Mouse (Mus musculus) gastrocnemius, postnatal 36 days (tissue): ENCODE measurements around the gene Fbxl5. TPM values are rescaled to one million over a fixed set of nuclear protein-coding genes. Genes with fewer than 3 reads are reported as not detected.
A peak's percentile ranks its signal among the peaks of the same experiment; 100 is the strongest.

Experiments
- DNase-seq, 2 experiments: peaks; one replicate each; pipeline ENCODE4 v3.0.0; 2022
- intact Hi-C: fragments of 180-260 bp; cut with DNase I; formaldehyde crosslinking; loops from one replicate; pipeline ENCODE4 v1.15.1; 2025
- total RNA-seq, 2 experiments: library from RNA; stranded (reverse); gene quantifications; 2 replicates each; pipeline ENCODE4 v1.2.3; 2021

The Fbxl5 gene
- total RNA-seq, 2 experiments from 2014 or later = 30.0 to 30.2 TPM

- intact Hi-C loops = no loop called here
- no peak for DNase-seq
Measured at GRCm38 (mm10) chr5:43787976-43788752, 33.3 kb downstream of the Fbxl5 start.

GRCm38 (mm10) chr5:43786607-43787006, 34.8 kb downstream of the Fbxl5 start:
- intact Hi-C loops = no loop called here
- DNase-seq = no peak

- intact Hi-C loops = loop anchor here (5.0 kb wide), 1 partner anchor 552 kb away; the partner anchor contains the start of gene Cpeb2
- DNase-seq = no peak
Measured at GRCm38 (mm10) chr5:43783996-43784395, 37.4 kb downstream of the Fbxl5 start.

- intact Hi-C loops = loop anchor here (5.0 kb wide), 1 partner anchor 550 kb away; the partner anchor contains the start of gene Cpeb2
Measured at GRCm38 (mm10) chr5:43781977-43782930, 39.2 kb downstream of the Fbxl5 start.

GRCm38 (mm10) chr5:43781423-43781976, 39.9 kb downstream of the Fbxl5 start:
- DNase-seq = peak in 1 of 2 experiments; percentile 15
- intact Hi-C loops = loop anchor here (5.0 kb wide), 1 partner anchor 549 kb away; the partner anchor contains the start of gene Cpeb2

More at GRCm38 (mm10) chr5:43781977-43782930, 39.2 kb downstream of the Fbxl5 start:
- DNase-seq = peak; percentile 54 to 78

- no peak for DNase-seq
- intact Hi-C loops = no loop called here
Measured at GRCm38 (mm10) chr5:43778583-43778982, 42.9 kb downstream of the Fbxl5 start.

GRCm38 (mm10) chr5:43776993-43777392, 44.4 kb downstream of the Fbxl5 start:
- intact Hi-C loops = no loop called here
- no peak for DNase-seq

GRCm38 (mm10) chr5:43776407-43776806, 45.0 kb downstream of the Fbxl5 start:
- intact Hi-C loops = no loop called here
- DNase-seq = no peak

- intact Hi-C loops = no loop called here
- no peak for DNase-seq
Measured at GRCm38 (mm10) chr5:43771555-43771954, 49.9 kb downstream of the Fbxl5 start.

- DNase-seq = no peak
- intact Hi-C loops = no loop called here
Measured at GRCm38 (mm10) chr5:43770618-43771354, 50.7 kb downstream of the Fbxl5 start.

- intact Hi-C loops = no loop called here
- no peak for DNase-seq
Measured at GRCm38 (mm10) chr5:43749092-43749491, 72.3 kb downstream of the Fbxl5 start.

GRCm38 (mm10) chr5:43748039-43748438, 73.4 kb downstream of the Fbxl5 start:
- DNase-seq = no peak
- intact Hi-C loops = no loop called here

- no peak for DNase-seq
- intact Hi-C loops = no loop called here
Measured at GRCm38 (mm10) chr5:43745156-43745555, 76.3 kb downstream of the Fbxl5 start.

- no peak for DNase-seq
- intact Hi-C loops = no loop called here
Measured at GRCm38 (mm10) chr5:43744187-43744586, 77.3 kb downstream of the Fbxl5 start.

- intact Hi-C loops = no loop called here
- DNase-seq = no peak
Measured at GRCm38 (mm10) chr5:43732381-43732780, 89.1 kb downstream of the Fbxl5 start.

- no peak for DNase-seq
- intact Hi-C loops = no loop called here
Measured at GRCm38 (mm10) chr5:43728375-43729165, 92.9 kb downstream of the Fbxl5 start.

- intact Hi-C loops = no loop called here
- no peak for DNase-seq
Measured at GRCm38 (mm10) chr5:43723830-43724229, 97.6 kb downstream of the Fbxl5 start.

- intact Hi-C loops = no loop called here
- DNase-seq = no peak
Measured at GRCm38 (mm10) chr5:43722452-43722783, 99.0 kb downstream of the Fbxl5 start.
